Mouse (Mus musculus) bone marrow macrophage, adult 2 months (primary cell): ENCODE measurements around the gene Acsbg1.

Experiments
- CTCF ChIP-seq: IDR thresholded peaks from 2 replicates; pipeline ENCODE4 v1.5.1; 2012; ENCODE audit warnings: low read depth, mild to moderate bottlenecking, low read length, moderate library complexity
- POLR2A ChIP-seq: IDR thresholded peaks from 2 replicates; pipeline ENCODE4 v1.6.1; 2012; ENCODE audit warnings: mild to moderate bottlenecking, low read depth, low read length, borderline replicate concordance

DNA sequence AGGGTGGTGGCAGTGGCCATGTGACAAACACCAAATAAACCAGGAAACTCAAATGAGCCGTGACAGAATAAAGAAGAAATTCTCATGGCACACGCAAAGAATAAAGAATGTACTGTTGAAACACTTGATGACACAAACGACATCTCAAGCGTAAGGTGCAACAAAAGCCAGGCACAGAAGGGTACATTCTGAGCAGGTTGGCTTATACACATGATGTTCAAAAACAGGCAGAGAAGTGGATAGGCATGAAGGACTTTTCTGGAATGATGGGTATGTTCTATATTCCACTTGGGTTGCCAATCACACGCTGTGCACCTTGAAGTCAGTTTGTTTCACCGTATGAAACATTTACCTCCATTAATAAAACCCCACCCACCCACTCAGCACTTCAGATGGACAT is 5.3 kb downstream of the Acsbg1 start:
- TF ChIP-seq CTCF: no peak
- no peak for TF ChIP-seq POLR2A
